In genomic region chr17:29490713-29491581, GRCm38 (mm10) we compare ENCODE assay signal across 8 mouse cellular contexts. TPM values are rescaled to one million over a fixed set of nuclear protein-coding genes. Genes with fewer than 3 reads are reported as not detected.
DNase-seq lines count a peak whose midpoint lies in the region; ATAC-seq lines count a peak whose summit lies in the region.

Pim1 (plus strand) TSS chr17:29490753.

- peak within 1 kb of the TSS; percentile 82 for H3K4me3 ChIP-seq in stomach, embryonic 14.5 days (ENCODE audit: low read depth, low read length)

- ATAC-seq in megakaryocyte progenitor cell, adult 5-6 weeks (replicated peaks; ENCODE audit: poor library complexity): no peak; the same call in 1 of the 2 replicates
- ATAC-seq in stomach, embryonic 14.5 days (ENCODE audit: insufficient number of reproducible peaks, insufficient read depth, low FRiP score, low read depth): no peak; the same call in none of the 2 replicates

- DNase-seq in 416B (ENCODE audit: low read depth): peak; percentile 49
- peak; percentile 76 for DNase-seq in CD4-positive, CD25-positive, alpha-beta regulatory T cell, adult 2 months (ENCODE audit: low read depth, low spot score)
- peak; percentile 63 for DNase-seq in embryo, embryonic 10.5 days (ENCODE audit: low spot score)
- peak; percentile 82 for DNase-seq in heart, adult 8-10 months (ENCODE audit: low spot score)
- DNase-seq in kidney, postnatal 4 days: peak; percentile 68 to 79
- no peak for DNase-seq in cerebellum, adult 11 months

- H3K9me3 ChIP-seq in stomach, embryonic 14.5 days (ENCODE audit: control insufficient read depth, low read depth, low read length): no peaks in the 10 kb centered on the region

- WGBS in stomach, embryonic 14.5 days: 0% methylated on average over 69 of the region's 99 CpGs

- H3K36me3 ChIP-seq in stomach, embryonic 14.5 days (ENCODE audit: control insufficient read depth, insufficient read depth, low read length): peaks cover 9% of the 10 kb centered on the region; the same call in 1 of the 2 replicates

- H3K27me3 ChIP-seq in stomach, embryonic 14.5 days (ENCODE audit: control insufficient read depth, insufficient read depth, low read length): no peaks in the 10 kb centered on the region

- H3K4me1 ChIP-seq in stomach, embryonic 14.5 days (ENCODE audit: control insufficient read depth, insufficient read depth, low read length): peaks cover 14% of the 10 kb centered on the region

- H3K27ac ChIP-seq in stomach, embryonic 14.5 days (ENCODE audit: low read length): peak within 1 kb of the TSS; percentile 86

- peak within 1 kb of the TSS; percentile 81 for H3K9ac ChIP-seq in stomach, embryonic 14.5 days (replicated peaks; ENCODE audit: low read depth, low read length)

- H3K4me2 ChIP-seq in stomach, embryonic 14.5 days (replicated peaks; ENCODE audit: low read depth, low read length): peak within 1 kb of the TSS; percentile 95

RNA-seq across cellular contexts. Expression of gene Pim1, which starts in this region (rescaled TPM):
- 10 to 100 TPM; 16.0 to 22.3 (median 17.4) TPM for total RNA-seq in heart, adult 8-10 months (2022)
- total RNA-seq in megakaryocyte progenitor cell, adult 5-6 weeks (2015): 41.2 and 52.7 TPM in 2 replicates
- 91.2 and 94.5 TPM in 2 replicates for total RNA-seq in megakaryocyte progenitor cell, adult 5-6 weeks (2017)
- 10.1 TPM in 2 replicates for polyA plus RNA-seq in stomach, embryonic 14.5 days (2014; fragmentation: Nextera tagmentation; extraction: Ambion mirVana)
